Mouse (Mus musculus): ENCODE results near the gene Hnrnph2. TPM values are rescaled to one million over a fixed set of nuclear protein-coding genes. Genes with fewer than 3 reads are reported as not detected.
A peak's percentile ranks its signal among the peaks of the same experiment; 100 is the strongest.

Gene Hnrnph2
- polyA plus RNA-seq, 1 experiment from 2014 or later: 232 TPM

GRCm38 (mm10) chrX:134623350-134623749 is 22.4 kb downstream of the Hnrnph2 start:
- Histone ChIP-seq H3K9me3 (no peaks in the 10 kb centered on the region), H3K27me3 (ENCODE audit: poor library complexity, severe bottlenecking) (peaks cover 39% of the 10 kb centered on the region), H3K36me3 (replicated peaks) (no peaks in the 10 kb centered on the region), H3K4me1 (peaks cover 25% of the 10 kb centered on the region), H3K27ac (no peak overlapping the region), H3K4me3 (no peak overlapping the region)
- no peak for DNase-seq (ENCODE audit: extremely low spot score, low spot score)
- 92% methylated on average over 4 of the region's 4 CpGs for WGBS

GRCm38 (mm10) chrX:134628200-134628599 is 27.2 kb downstream of the Hnrnph2 start:
- no peaks in the 10 kb centered on the region for H3K4me1 ChIP-seq
- peaks cover 26% of the 10 kb centered on the region for H3K27me3 ChIP-seq (ENCODE audit: poor library complexity, severe bottlenecking)
- no peak overlapping the region for H3K27ac ChIP-seq
- H3K9me3 ChIP-seq: no peaks in the 10 kb centered on the region
- WGBS: 86% methylated on average over 2 of the region's 2 CpGs
- DNase-seq (ENCODE audit: extremely low spot score, low spot score): no peak
- no peak overlapping the region for H3K4me3 ChIP-seq
- H3K36me3 ChIP-seq (replicated peaks): no peaks in the 10 kb centered on the region

DNA sequence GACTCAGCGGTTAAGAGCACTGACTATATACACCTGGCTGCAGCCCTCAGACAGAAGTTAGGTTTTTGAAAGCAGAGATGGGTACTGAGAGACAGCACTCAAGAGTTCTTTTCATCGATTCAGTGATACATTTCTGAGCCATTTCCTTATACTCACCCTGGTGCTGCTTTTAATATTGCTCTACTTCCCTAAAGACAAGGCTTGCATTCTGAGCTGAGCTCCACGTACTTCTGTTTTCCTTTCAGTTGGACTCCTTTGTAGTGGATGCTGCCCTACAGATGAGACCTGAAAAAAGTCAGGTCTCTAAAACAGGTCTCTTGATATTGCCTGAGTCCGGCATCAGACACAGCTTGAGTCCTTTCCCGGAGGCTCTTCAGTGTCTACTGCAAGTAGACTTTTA is 31.7 kb downstream of the Hnrnph2 start:
- no peaks in the 10 kb centered on the region for H3K36me3 ChIP-seq (replicated peaks)
- DNase-seq (ENCODE audit: extremely low spot score, low spot score): no peak
- peaks cover 22% of the 10 kb centered on the region for H3K27me3 ChIP-seq (ENCODE audit: poor library complexity, severe bottlenecking)
- H3K4me1 ChIP-seq: no peaks in the 10 kb centered on the region
- 94% methylated on average over 5 of the region's 5 CpGs for WGBS
- H3K4me3 ChIP-seq: no peak overlapping the region
- H3K27ac ChIP-seq: no peak overlapping the region
- no peaks in the 10 kb centered on the region for H3K9me3 ChIP-seq

- no peak overlapping the region for H3K4me3 ChIP-seq
- H3K27me3 ChIP-seq (ENCODE audit: poor library complexity, severe bottlenecking): peaks cover 18% of the 10 kb centered on the region
- no peak overlapping the region for H3K27ac ChIP-seq
- WGBS: 51% methylated on average over 3 of the region's 3 CpGs
- no peak for DNase-seq (ENCODE audit: extremely low spot score, low spot score)
- no peaks in the 10 kb centered on the region for H3K4me1 ChIP-seq
- no peaks in the 10 kb centered on the region for H3K36me3 ChIP-seq (replicated peaks)
- H3K9me3 ChIP-seq: no peaks in the 10 kb centered on the region
These were observed 34.1 kb downstream of the Hnrnph2 start for GRCm38 (mm10) chrX:134635111-134635510.

DNA sequence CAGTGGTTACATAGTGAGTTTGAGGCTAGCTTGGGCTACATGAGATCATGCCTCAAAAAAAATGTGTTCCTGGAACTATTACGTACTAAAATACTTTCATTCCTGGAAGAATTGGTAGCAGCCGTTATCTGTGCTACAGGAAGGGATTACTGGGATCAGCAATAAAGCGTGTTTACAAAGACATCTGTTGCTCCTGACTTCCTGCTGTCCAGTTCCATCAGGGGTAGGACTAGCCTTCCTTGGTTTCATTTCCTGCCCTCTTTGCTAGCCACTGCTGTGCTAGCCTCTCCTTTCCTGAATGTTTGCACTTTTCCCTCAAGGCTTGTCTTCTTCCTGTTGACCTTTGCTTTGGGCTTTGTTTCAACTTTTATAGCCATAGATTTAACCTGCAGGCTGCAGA is 34.9 kb downstream of the Hnrnph2 start:
- peaks cover 20% of the 10 kb centered on the region for H3K27me3 ChIP-seq (ENCODE audit: poor library complexity, severe bottlenecking)
- H3K4me3 ChIP-seq: no peak overlapping the region
- WGBS: 77% methylated on average over 3 of the region's 3 CpGs
- no peak for DNase-seq (ENCODE audit: extremely low spot score, low spot score)
- no peaks in the 10 kb centered on the region for H3K4me1 ChIP-seq
- no peak overlapping the region for H3K27ac ChIP-seq
- H3K36me3 ChIP-seq (replicated peaks): no peaks in the 10 kb centered on the region
- H3K9me3 ChIP-seq: no peaks in the 10 kb centered on the region

DNA sequence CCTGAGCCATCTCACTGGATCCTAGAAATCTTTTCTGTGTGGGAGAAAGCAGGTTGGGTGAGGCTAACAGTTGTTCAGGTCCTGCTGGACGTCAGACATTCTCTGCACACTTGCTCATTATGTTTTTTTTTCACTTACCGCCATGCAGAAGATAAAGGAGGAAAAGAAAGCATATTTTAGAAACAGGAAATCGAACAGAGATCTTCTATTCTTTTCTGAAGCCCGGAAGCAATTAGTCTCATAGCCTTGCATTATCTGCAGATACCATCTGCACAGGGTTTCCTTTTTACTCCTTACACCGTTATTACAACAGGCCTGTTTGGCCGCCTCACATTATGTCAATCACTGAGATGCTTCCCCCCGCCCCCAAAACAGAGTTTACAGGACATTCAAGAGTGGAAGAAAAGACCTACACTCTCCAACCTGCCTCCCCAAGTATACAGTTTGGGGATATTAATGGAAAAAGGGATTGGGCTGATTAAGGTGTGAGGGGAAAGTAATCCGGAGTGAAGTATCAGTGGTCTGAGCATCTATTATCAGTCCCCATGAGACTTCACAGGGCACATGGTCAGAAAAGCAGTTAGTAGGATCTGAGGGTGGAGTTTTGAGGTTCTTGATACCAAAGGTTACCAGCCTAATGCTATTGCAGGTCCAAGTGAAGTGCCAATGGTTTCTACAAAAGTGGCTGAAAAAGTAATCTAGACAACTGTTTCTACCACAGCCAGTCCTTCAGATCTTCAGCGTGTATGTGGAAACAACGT is 40.2 kb downstream of the Hnrnph2 start:
- Histone ChIP-seq H3K27ac (no peak overlapping the region), H3K27me3 (ENCODE audit: poor library complexity, severe bottlenecking) (peaks cover 11% of the 10 kb centered on the region), H3K36me3 (replicated peaks) (no peaks in the 10 kb centered on the region), H3K4me3 (no peak overlapping the region), H3K4me1 (no peaks in the 10 kb centered on the region), H3K9me3 (no peaks in the 10 kb centered on the region)
- DNase-seq (ENCODE audit: extremely low spot score, low spot score): no peak
- 77% methylated on average over 10 of the region's 10 CpGs for WGBS

GRCm38 (mm10) chrX:134646338-134646737 is 45.4 kb downstream of the Hnrnph2 start:
- Histone ChIP-seq H3K4me1 (no peaks in the 10 kb centered on the region), H3K9me3 (no peaks in the 10 kb centered on the region), H3K36me3 (replicated peaks) (no peaks in the 10 kb centered on the region), H3K27me3 (ENCODE audit: poor library complexity, severe bottlenecking) (peaks cover 12% of the 10 kb centered on the region), H3K4me3 (no peak overlapping the region), H3K27ac (no peak overlapping the region)
- 96% methylated on average over 1 of the region's 1 CpGs for WGBS
- no peak for DNase-seq (ENCODE audit: extremely low spot score, low spot score)

- 73% methylated on average over 8 of the region's 8 CpGs for WGBS
- H3K4me1 ChIP-seq: no peaks in the 10 kb centered on the region
These were observed 46.4 kb downstream of the Hnrnph2 start for GRCm38 (mm10) chrX:134647421-134647820.

GRCm38 (mm10) chrX:134648031-134648692 is 47.2 kb downstream of the Hnrnph2 start:
- peak; percentile 70 for DNase-seq (ENCODE audit: extremely low spot score, low spot score)
- no peaks in the 10 kb centered on the region for H3K36me3 ChIP-seq (replicated peaks)
- no peak overlapping the region for H3K27ac ChIP-seq
- H3K9me3 ChIP-seq: no peaks in the 10 kb centered on the region
- peaks cover 13% of the 10 kb centered on the region for H3K27me3 ChIP-seq (ENCODE audit: poor library complexity, severe bottlenecking)
- whole genome bisulfite sequencing: 19% methylated on average over 11 of the region's 11 CpGs
- H3K4me1 ChIP-seq: no peaks in the 10 kb centered on the region
- no peak overlapping the region for H3K4me3 ChIP-seq

More at GRCm38 (mm10) chrX:134647421-134647820, 46.4 kb downstream of the Hnrnph2 start:
- no peaks in the 10 kb centered on the region for H3K36me3 ChIP-seq (replicated peaks)
- peaks cover 13% of the 10 kb centered on the region for H3K27me3 ChIP-seq (ENCODE audit: poor library complexity, severe bottlenecking)
- no peak overlapping the region for H3K4me3 ChIP-seq
- no peak for DNase-seq (ENCODE audit: extremely low spot score, low spot score)
- H3K27ac ChIP-seq: no peak overlapping the region
- no peaks in the 10 kb centered on the region for H3K9me3 ChIP-seq

DNA sequence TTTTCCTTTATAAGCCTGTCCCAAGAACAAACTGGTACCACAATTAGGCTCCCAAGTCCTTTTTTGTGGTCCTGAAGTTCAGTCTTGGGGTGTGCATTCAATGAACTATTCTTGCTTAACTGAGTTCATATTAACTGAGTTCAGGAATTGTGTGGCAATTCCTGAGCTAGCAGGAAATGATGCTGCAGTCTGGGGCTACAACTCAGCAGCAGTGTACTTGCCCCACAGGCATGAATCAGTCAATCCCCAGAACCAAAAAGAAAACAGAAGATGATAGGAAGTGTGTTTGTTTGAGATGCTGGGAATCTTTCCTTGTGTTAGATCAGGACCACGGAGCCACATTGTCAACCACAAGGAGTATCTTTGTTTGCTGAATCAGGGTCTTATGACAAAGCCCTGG is 51.1 kb downstream of the Hnrnph2 start:
- no peak overlapping the region for H3K27ac ChIP-seq
- H3K36me3 ChIP-seq (replicated peaks): no peaks in the 10 kb centered on the region
- no peak for DNase-seq (ENCODE audit: extremely low spot score, low spot score)
- no peaks in the 10 kb centered on the region for H3K4me1 ChIP-seq
- peaks cover 13% of the 10 kb centered on the region for H3K27me3 ChIP-seq (ENCODE audit: poor library complexity, severe bottlenecking)
- H3K4me3 ChIP-seq: no peak overlapping the region
- WGBS: 78% methylated on average over 1 of the region's 1 CpGs
- H3K9me3 ChIP-seq: no peaks in the 10 kb centered on the region

Other genes with a start within 250 kb of the Hnrnph2 start
- gene Drp2, start 196.6 kb upstream of the Hnrnph2 start, polyA plus RNA-seq (2016; fragmentation: Nextera tagmentation; extraction: Ambion mirVana): 1.7 TPM in 2 replicates
- gene Taf7l, start 124.7 kb upstream of the Hnrnph2 start, polyA plus RNA-seq (2016; fragmentation: Nextera tagmentation; extraction: Ambion mirVana): 0.07 TPM in 1 of 2 replicates, not detected in the other
- gene Timm8a1, start 59.3 kb upstream of the Hnrnph2 start, polyA plus RNA-seq (2016; fragmentation: Nextera tagmentation; extraction: Ambion mirVana): 114 and 116 TPM in 2 replicates
- gene Btk, start 17.6 kb upstream of the Hnrnph2 start, polyA plus RNA-seq (2016; fragmentation: Nextera tagmentation; extraction: Ambion mirVana): 0.81 and 1.2 TPM in 2 replicates
- 338 and 356 TPM in 2 replicates for gene Rpl36a, start 15.5 kb upstream of the Hnrnph2 start, polyA plus RNA-seq (2016; fragmentation: Nextera tagmentation; extraction: Ambion mirVana)
- gene Gla, start 54 bp upstream of the Hnrnph2 start, polyA plus RNA-seq (2016; fragmentation: Nextera tagmentation; extraction: Ambion mirVana): 7.9 and 11.1 TPM in 2 replicates
- gene Armcx4, start 85.3 kb downstream of the Hnrnph2 start, polyA plus RNA-seq (2016; fragmentation: Nextera tagmentation; extraction: Ambion mirVana): 7.7 and 7.9 TPM in 2 replicates
- gene Armcx1, start 116.8 kb downstream of the Hnrnph2 start, polyA plus RNA-seq (2016; fragmentation: Nextera tagmentation; extraction: Ambion mirVana): 42.6 and 42.7 TPM in 2 replicates
- 14.6 and 15.3 TPM in 2 replicates for gene Armcx6, start 150.2 kb downstream of the Hnrnph2 start, polyA plus RNA-seq (2016; fragmentation: Nextera tagmentation; extraction: Ambion mirVana)
- 48.8 and 49.1 TPM in 2 replicates for gene Armcx3, start 155.4 kb downstream of the Hnrnph2 start, polyA plus RNA-seq (2016; fragmentation: Nextera tagmentation; extraction: Ambion mirVana)
- gene Armcx2, start 208.0 kb downstream of the Hnrnph2 start, polyA plus RNA-seq (2016; fragmentation: Nextera tagmentation; extraction: Ambion mirVana): 76.1 and 78.0 TPM in 2 replicates

Data from forebrain, embryonic 10.5 days (tissue).